Mouse (Mus musculus) bone marrow macrophage, adult 2 months (primary cell): ENCODE measurements around the gene Rnf115. TPM values are rescaled to one million over a fixed set of nuclear protein-coding genes. Genes with fewer than 3 reads are reported as not detected.
"Not testable (repeated sequence)": the region's sequence is repeated elsewhere in the genome, so short reads cannot be mapped to it uniquely, and the experiment has no call there.

Experiments
- H3K27ac ChIP-seq: 2 replicates; pipeline ENCODE4 v1.5.1; 2012; ENCODE audit warnings: low read depth, low read length; ENCODE audit not compliant: insufficient read depth
- H3K4me1 ChIP-seq: 2 replicates; pipeline ENCODE4 v1.6.1; 2012; ENCODE audit warnings: low read length; ENCODE audit not compliant: control insufficient read depth, insufficient read depth
- H3K4me3 ChIP-seq: 2 replicates; pipeline ENCODE4 v1.5.1; 2012; ENCODE audit warnings: mild to moderate bottlenecking, low read length, moderate library complexity; ENCODE audit not compliant: insufficient read depth
- CTCF ChIP-seq: IDR thresholded peaks from 2 replicates; pipeline ENCODE4 v1.5.1; 2012; ENCODE audit warnings: low read depth, mild to moderate bottlenecking, low read length, moderate library complexity
- POLR2A ChIP-seq: IDR thresholded peaks from 2 replicates; pipeline ENCODE4 v1.6.1; 2012; ENCODE audit warnings: mild to moderate bottlenecking, low read depth, low read length, borderline replicate concordance
- polyA plus RNA-seq: library from polyadenylated mRNA; stranded (reverse); fragments of >200 nt; gene quantifications from 2 replicates; pipeline ENCODE4 v1.2.4, GENCODE M21; 2012; ENCODE audit not compliant: missing spikeins, insufficient read depth, insufficient read length

Gene Rnf115
- polyA plus RNA-seq, result 69.5 and 74.8 TPM in 2 replicates

DNA sequence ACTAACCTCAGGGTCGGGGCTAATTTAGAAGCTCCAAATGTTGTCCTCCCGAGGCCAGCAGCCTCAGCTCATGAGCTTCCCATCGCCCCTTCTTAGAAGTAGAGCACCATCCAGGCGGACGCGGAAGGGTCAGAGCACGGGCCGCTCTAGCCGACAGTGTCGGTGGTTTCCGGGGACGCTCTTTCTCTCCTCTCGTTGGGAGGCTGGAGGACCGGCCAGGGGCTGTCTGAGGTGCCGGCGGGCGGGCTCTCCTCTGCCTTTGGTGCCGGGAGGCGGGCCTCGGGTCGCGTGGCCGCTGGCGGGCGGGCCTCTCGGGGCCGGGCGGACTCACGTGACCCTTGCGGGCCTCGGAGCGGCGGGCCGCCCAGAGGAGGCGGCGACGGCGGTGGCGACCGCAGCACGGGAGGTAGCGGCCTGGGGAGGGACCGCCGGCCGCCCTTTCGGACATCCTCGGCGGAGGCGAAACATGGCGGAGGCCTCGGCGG, at the start of gene Rnf115, which contains the start of gene Polr3c:
Gene Rnf115, plus strand, starts transcription at position 322 of the 485 bp plus-strand sequence.
Gene Polr3c, minus strand, starts transcription at position 286 of the 485 bp plus-strand sequence.
- no peak for TF ChIP-seq CTCF
- TF ChIP-seq POLR2A, result no peak
- H3K27ac ChIP-seq, result peak within 1 kb of the TSS; percentile 85
- peaks cover 39% of the 10 kb centered on the region for H3K4me1 ChIP-seq
- peak within 1 kb of the TSS; percentile 95 for H3K4me3 ChIP-seq

DNA sequence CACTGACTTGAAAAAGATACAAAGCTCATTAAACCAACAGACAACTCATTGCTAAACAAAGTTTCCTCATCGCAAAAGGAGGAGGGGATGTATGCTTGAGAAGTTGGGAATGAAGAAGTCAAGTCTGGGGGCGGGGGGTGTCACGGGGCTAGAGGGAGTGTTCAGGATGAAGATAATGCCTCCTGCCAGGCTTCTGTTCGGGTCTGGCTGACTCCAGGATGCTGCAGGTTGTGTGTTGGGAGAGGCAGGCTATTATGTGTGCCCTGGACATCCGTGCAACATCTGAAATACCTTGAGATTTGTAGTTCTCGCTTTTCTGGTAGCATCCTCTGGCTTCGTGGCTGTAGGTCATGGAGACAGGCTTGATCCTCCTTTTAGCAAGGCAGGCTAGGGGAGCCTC, 49.0 kb upstream of the Rnf115 start:
- Histone ChIP-seq H3K4me3 (no peak overlapping the region), H3K4me1 (no peaks in the 10 kb centered on the region), H3K27ac (no peak overlapping the region)
- no peak for TF ChIP-seq POLR2A
- no peak for TF ChIP-seq CTCF

DNA sequence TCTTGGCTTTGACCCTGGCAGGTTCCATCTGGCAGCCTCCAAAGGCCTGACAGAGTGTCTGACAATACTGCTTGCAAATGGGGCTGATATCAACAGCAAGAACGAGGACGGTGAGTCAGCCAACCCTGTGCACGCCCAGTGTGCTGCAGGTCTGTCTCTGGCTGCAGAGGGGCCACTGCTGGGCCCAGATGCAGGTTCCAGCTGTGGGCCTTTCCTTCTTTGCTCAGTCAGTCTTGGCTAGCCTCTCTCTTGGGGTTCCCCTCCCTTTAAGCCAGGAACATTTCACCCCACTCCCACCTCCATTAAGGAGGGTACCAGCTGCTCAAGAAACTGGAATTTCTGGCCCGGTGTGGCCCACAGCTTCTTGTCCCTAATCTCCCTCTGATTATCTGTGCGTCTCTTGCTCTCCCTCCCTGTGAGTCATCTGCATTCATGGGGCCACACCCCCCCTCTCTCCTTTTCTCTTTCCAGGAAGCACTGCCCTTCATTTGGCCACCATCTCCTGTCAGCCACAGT, 48.2 kb upstream of the Rnf115 start:
- Histone ChIP-seq H3K27ac (no peak overlapping the region), H3K4me3 (no peak overlapping the region), H3K4me1 (no peaks in the 10 kb centered on the region)
- TF ChIP-seq CTCF (no peak), POLR2A (no peak)

DNA sequence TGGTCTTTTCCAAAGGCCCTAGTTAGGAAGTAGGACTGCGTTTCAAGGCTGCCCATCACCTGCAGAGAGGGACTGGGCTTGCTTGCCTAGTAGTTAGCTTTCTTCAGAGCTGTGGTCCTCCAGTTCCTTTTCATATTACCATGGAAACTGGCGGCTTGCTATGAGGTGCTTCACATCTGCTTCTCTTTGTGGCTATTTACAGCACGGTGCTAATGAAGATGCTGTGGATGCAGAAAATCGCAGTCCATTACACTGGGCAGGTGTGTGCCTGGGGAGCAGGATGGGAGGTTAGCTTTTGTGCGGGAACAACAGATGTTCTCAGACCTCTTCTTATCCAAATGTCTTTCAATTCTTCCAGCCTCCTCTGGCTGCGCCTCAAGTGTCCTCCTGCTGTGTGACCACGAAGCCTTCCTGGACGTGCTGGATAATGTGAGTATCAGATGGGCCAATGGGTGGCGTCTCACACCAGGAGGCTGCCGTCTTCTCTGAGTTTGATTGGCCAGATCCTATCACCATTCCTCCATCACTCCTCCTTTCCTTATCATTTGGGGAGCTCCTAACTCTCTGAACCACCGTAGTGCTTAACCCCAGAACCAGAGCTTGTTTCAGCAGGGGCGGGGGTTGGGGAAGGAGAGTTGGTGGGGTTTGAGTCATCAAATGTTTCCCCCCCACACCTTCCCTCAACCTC, 47.1 kb upstream of the Rnf115 start:
- Histone ChIP-seq H3K4me1 (peaks cover 2% of the 10 kb centered on the region; the same call in 1 of the 2 replicates), H3K27ac (no peak overlapping the region), H3K4me3 (no peak overlapping the region)
- no peak for TF ChIP-seq POLR2A
- TF ChIP-seq CTCF, result no peak

DNA sequence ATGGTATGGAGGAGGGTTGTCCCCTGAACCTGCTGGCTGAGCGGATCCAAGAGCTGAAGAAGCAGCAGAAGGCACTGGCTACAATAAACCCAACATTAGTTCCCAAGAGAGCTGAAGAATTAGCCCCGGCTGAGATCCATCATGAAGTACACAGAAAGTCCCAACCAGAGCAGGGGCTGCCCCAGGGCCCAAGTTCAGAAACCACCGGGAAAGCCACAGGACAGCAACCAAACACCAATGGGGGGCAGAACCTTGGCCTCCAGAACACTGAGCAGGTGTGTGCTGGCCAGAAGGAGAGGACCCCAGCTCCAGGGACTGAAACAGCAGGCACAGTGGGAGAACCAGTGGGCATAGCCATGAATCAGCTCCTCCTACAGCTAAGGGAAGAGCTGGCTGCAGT, 44.0 kb upstream of the Rnf115 start:
- H3K4me3 ChIP-seq, result no peak overlapping the region
- TF ChIP-seq POLR2A (no peak), CTCF (no peak)
- H3K27ac ChIP-seq, result no peak overlapping the region
- peaks cover 2% of the 10 kb centered on the region; the same call in 1 of the 2 replicates for H3K4me1 ChIP-seq

DNA sequence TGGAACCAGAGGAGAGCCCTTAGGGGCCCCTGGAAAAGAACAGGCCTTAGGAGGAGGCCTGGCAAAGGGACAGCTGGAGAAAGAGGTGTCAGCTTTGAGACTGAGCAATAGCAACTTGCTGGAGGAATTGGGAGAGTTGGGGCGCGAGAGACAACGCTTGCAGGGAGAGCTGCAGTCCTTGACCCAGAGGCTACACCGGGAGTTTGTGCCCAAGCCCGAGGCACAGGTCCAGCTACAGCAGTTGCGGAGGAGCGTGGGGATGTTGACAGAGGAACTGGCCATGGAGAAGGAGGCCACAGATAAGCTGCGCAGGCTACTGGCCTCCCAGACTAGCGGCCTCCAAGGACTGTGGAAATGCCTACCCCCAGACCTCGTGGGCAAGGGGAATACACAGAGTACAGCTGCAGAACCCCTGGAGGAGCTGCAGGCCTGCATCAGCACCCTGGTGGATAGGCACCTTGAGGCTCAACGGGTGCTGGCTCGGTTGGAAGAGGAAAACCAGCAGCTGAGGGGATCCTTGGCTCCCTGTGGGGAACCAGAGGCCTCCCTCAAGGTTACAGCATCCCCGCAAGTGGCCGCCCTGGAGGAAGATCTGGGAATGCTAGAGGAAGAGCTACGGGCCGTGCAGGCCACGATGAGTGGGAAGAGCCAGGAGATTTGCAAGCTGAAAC, 43.2 kb upstream of the Rnf115 start:
- H3K4me1 ChIP-seq, result peaks cover 6% of the 10 kb centered on the region
- H3K27ac ChIP-seq, result no peak overlapping the region
- no peak overlapping the region for H3K4me3 ChIP-seq
- TF ChIP-seq POLR2A (no peak), CTCF (no peak)

DNA sequence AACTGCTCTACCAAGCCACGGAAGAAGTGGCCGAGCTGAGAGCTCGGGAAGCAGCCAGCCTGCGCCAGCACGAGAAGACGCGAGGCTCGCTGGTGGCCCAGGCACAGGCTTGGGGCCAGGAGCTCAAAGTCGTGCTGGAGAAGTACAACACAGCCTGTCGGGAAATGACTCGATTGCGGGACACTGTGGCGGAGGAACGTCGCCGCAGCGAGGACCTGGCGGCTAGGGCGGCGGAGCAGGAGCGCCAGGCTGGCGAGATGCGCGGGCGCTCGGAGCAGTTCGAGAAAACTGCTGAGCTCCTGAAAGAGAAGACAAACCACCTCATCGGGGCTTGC, 42.7 kb upstream of the Rnf115 start:
- peaks cover 8% of the 10 kb centered on the region for H3K4me1 ChIP-seq
- no peak overlapping the region for H3K27ac ChIP-seq
- no peak for TF ChIP-seq POLR2A
- TF ChIP-seq CTCF, result no peak
- no peak overlapping the region for H3K4me3 ChIP-seq

DNA sequence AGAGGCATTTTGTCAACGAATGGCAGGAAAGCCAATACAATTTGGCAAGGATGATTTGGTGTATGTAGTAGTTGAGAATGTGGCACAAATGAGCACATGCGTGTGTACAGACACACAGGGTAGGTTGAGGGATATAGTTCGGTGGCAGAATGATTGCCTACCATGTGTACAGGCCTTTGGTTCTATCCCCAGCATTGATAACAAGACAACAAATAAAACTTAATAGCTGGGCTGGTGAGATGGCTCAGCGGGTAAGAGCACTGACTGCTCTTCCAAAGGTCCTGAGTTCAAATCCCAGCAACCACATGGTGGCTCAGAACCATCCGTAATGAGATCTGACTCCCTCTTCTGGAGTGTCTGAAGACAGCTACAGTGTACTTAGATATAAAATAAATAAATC, 41.4 kb upstream of the Rnf115 start:
- not testable (repeated sequence) for H3K4me3 ChIP-seq, H3K27ac ChIP-seq, H3K4me1 ChIP-seq

DNA sequence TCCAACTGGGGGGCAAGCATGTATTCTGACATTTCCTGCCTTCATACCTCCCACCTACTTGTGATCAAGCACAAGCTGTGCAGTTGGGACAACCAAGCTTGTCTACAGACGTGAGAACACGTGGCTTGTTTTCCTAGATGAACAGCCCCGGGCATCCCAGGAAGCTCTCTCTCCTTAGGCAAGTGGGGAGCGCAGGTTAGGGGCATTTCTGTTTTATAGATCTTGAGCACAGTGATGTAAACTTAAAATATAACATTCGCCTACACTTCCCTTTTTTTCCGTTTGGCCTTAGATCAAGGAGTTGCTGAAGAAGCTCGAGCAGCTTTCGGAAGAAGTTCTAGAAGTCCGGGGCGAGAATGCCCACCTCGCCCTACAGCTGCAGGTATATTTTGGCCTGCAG, 38.6 kb upstream of the Rnf115 start:
- Histone ChIP-seq H3K4me1 (peaks cover 8% of the 10 kb centered on the region), H3K4me3 (no peak overlapping the region), H3K27ac (no peak overlapping the region)
- TF ChIP-seq POLR2A, result no peak
- no peak for TF ChIP-seq CTCF

DNA sequence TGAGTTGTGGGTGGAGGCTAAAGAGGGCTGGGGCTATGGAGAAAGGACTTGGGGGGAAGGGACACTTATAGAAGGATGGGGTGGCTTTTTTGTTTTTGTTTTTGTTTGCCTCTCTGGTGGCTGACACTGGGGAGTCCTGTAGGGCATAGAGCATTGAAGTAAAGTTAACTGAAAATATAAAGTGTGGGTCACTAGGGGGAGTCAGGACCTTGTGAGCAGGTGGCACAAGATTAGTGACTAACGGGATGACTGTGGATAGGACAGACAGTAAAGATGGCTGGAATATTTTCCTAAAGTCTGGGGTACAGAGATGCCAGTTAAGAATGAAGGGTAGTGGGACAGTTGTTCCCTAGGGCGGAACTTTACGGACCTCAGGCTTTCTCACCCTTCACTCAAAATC, 37.2 kb upstream of the Rnf115 start:
- TF ChIP-seq POLR2A (no peak), CTCF (no peak)
- H3K4me1 ChIP-seq, result peaks cover 12% of the 10 kb centered on the region
- H3K4me3 ChIP-seq, result no peak overlapping the region
- no peak overlapping the region for H3K27ac ChIP-seq
